Mouse (Mus musculus): ENCODE results near the gene Brat1. TPM values are rescaled to one million over a fixed set of nuclear protein-coding genes. Genes with fewer than 3 reads are reported as not detected.

Brat1 gene
- polyA plus RNA-seq, 1 experiment = 0.31 TPM

GRCm38 (mm10) chr5:140766566-140766965 lies 61.8 kb downstream of the Brat1 start:
- Histone ChIP-seq H3K9me3 (ENCODE audit: control insufficient read depth, low read length) (no peaks in the 10 kb centered on the region), H3K4me1 (ENCODE audit: control insufficient read depth) (peaks cover 17% of the 10 kb centered on the region), H3K27me3 (ENCODE audit: control insufficient read depth) (no peaks in the 10 kb centered on the region), H3K36me3 (ENCODE audit: control insufficient read depth) (peaks cover 24% of the 10 kb centered on the region), H3K4me3 (replicated peaks) (no peak overlapping the region)
- TF ChIP-seq TAL1 (IDR thresholded peaks at IDR 0.05; ENCODE audit: low read length) = no peak
- no peak for TF ChIP-seq GATA1 (IDR thresholded peaks at IDR 0.05; ENCODE audit: low read length)

- no peaks in the 10 kb centered on the region for H3K9me3 ChIP-seq (ENCODE audit: control insufficient read depth, low read length)
- no peaks in the 10 kb centered on the region for H3K27me3 ChIP-seq (ENCODE audit: control insufficient read depth)
- no peak overlapping the region for H3K4me3 ChIP-seq (replicated peaks)
- peaks cover 20% of the 10 kb centered on the region for H3K4me1 ChIP-seq (ENCODE audit: control insufficient read depth)
- peaks cover 14% of the 10 kb centered on the region for H3K36me3 ChIP-seq (ENCODE audit: control insufficient read depth)
- no peak for TF ChIP-seq TAL1 (IDR thresholded peaks at IDR 0.05; ENCODE audit: low read length)
- TF ChIP-seq GATA1 (IDR thresholded peaks at IDR 0.05; ENCODE audit: low read length) = no peak
Observed at GRCm38 (mm10) chr5:140767704-140768141, 62.9 kb downstream of the Brat1 start.

GRCm38 (mm10) chr5:140768333-140768732 lies 63.5 kb downstream of the Brat1 start:
- TF ChIP-seq TAL1 (IDR thresholded peaks at IDR 0.05; ENCODE audit: low read length) = no peak
- no peak for TF ChIP-seq GATA1 (IDR thresholded peaks at IDR 0.05; ENCODE audit: low read length)
- Histone ChIP-seq H3K9me3 (ENCODE audit: control insufficient read depth, low read length) (no peaks in the 10 kb centered on the region), H3K4me1 (ENCODE audit: control insufficient read depth) (peaks cover 23% of the 10 kb centered on the region), H3K36me3 (ENCODE audit: control insufficient read depth) (peaks cover 16% of the 10 kb centered on the region), H3K27me3 (ENCODE audit: control insufficient read depth) (no peaks in the 10 kb centered on the region), H3K4me3 (replicated peaks) (no peak overlapping the region)

Other genes with a start within 250 kb of the Brat1 start
- gene Chst12, start 199.5 kb upstream of the Brat1 start, polyA plus RNA-seq (2012) = 0.32 and 0.50 TPM in 2 replicates
- gene Grifin, start 139.9 kb upstream of the Brat1 start, polyA plus RNA-seq (2012) = 5.4 and 6.1 TPM in 2 replicates
- 2.6 and 3.7 TPM in 2 replicates for gene Lfng, start 97.7 kb upstream of the Brat1 start, polyA plus RNA-seq (2012)
- gene Ttyh3, start 56.0 kb upstream of the Brat1 start, polyA plus RNA-seq (2012) = 8.6 and 8.9 TPM in 2 replicates
- gene Iqce, start 2.6 kb upstream of the Brat1 start, polyA plus RNA-seq (2012) = 0.06 and 0.16 TPM in 2 replicates
- 0.04 TPM in 1 of 2 replicates, not detected in the other for gene Amz1, start 19.1 kb downstream of the Brat1 start, polyA plus RNA-seq (2012)
- 2.3 and 2.8 TPM in 2 replicates for gene Gna12, start 125.4 kb downstream of the Brat1 start, polyA plus RNA-seq (2012)